Comparison of ENCODE assay signal across 10 mouse cellular contexts in genomic region chr1:189870539-189870938, GRCm38 (mm10). TPM values are rescaled to one million over a fixed set of nuclear protein-coding genes. Genes with fewer than 3 reads are reported as not detected.
DNase-seq lines count a peak whose midpoint lies in the region; ATAC-seq and TF ChIP-seq lines count a peak whose summit lies in the region.
"Had no signal": no experiment of that assay in that cellular context is flagged by ENCODE, and none has a peak within 500 bp of the region (broad histone marks: within the 10 kb centered on the region; RNA-seq: fewer than 3 reads in every experiment).

No protein-coding gene starts in this region.

- DNase-seq in hindbrain, postnatal 0 days (ENCODE audit: low spot score): no peak
- peak; percentile 74 for DNase-seq in R1 (ENCODE audit: low read depth, low spot score)
- DNase-seq in liver, embryonic 14.5 days (ENCODE audit: low read depth in 3 of 3, low spot score in 3 of 3): no peak
- no peak for DNase-seq in layer of hippocampus, adult 11-12 months (ENCODE audit: low spot score)
- DNase-seq: embryo, embryonic 11 days; thymus, adult 18-20 months had no signal

- no peaks in the 10 kb centered on the region for H3K36me3 ChIP-seq in hindbrain, postnatal 0 days (ENCODE audit: insufficient read depth, low read length)
- H3K36me3 ChIP-seq in hindbrain, embryonic 13.5 days: no peaks in the 10 kb centered on the region
- peaks cover 34% of the 10 kb centered on the region for H3K36me3 ChIP-seq in C2C12 (ENCODE audit: control insufficient read depth, insufficient read depth)
- no peaks in the 10 kb centered on the region for H3K36me3 ChIP-seq in liver, embryonic 14.5 days (replicated peaks; ENCODE audit: control insufficient read depth, insufficient read depth, low read depth)
- no peaks in the 10 kb centered on the region for H3K36me3 ChIP-seq in neural tube, embryonic 15.5 days

- ATAC-seq in hindbrain, postnatal 0 days: no peak
- no peak for ATAC-seq in hindbrain, embryonic 13.5 days (ENCODE audit: low FRiP score)
- peak; percentile 40 for ATAC-seq in liver, embryonic 14.5 days (ENCODE audit: insufficient read depth)
- no peak for ATAC-seq in neural tube, embryonic 15.5 days (ENCODE audit: low FRiP score)

- no peak overlapping the region for H3K4me3 ChIP-seq in hindbrain, postnatal 0 days (ENCODE audit: low read length)
- H3K4me3 ChIP-seq in hindbrain, embryonic 13.5 days: no peak overlapping the region
- no peak overlapping the region for H3K4me3 ChIP-seq in C2C12 (ENCODE audit: insufficient read depth, poor library complexity, severe bottlenecking)
- H3K4me3 ChIP-seq in liver, embryonic 14.5 days (ENCODE audit: insufficient read depth in 1 of 2, low read depth in 2 of 2, low read length in 2 of 2): no peak overlapping the region
- no peak overlapping the region for H3K4me3 ChIP-seq in neural tube, embryonic 15.5 days (replicated peaks)

- H3K79me2 ChIP-seq in C2C12 (ENCODE audit: control insufficient read depth, insufficient read depth): no peaks in the 10 kb centered on the region

- H3ac ChIP-seq in C2C12 (ENCODE audit: control insufficient read depth, insufficient read length, low read depth): no peak overlapping the region

- 83% methylated on average over 8 of the region's 8 CpGs for WGBS in hindbrain, postnatal 0 days
- WGBS in hindbrain, embryonic 13.5 days: 83% methylated on average over 8 of the region's 8 CpGs
- 33% methylated on average over 8 of the region's 8 CpGs for WGBS in liver, embryonic 14.5 days (ENCODE audit: insufficient replicate concordance)
- 85% methylated on average over 8 of the region's 8 CpGs for WGBS in neural tube, embryonic 15.5 days

- no peak overlapping the region for H3K9ac ChIP-seq in hindbrain, postnatal 0 days (replicated peaks; ENCODE audit: low read length)
- no peak overlapping the region for H3K9ac ChIP-seq in hindbrain, embryonic 13.5 days
- H3K9ac ChIP-seq in liver, embryonic 14.5 days (replicated peaks): no peak overlapping the region
- H3K9ac ChIP-seq in neural tube, embryonic 15.5 days (replicated peaks): no peak overlapping the region

- H3K27me3 ChIP-seq in hindbrain, postnatal 0 days (ENCODE audit: insufficient read depth, low read length): no peaks in the 10 kb centered on the region
- H3K27me3 ChIP-seq in hindbrain, embryonic 13.5 days: no peaks in the 10 kb centered on the region
- H3K27me3 ChIP-seq in C2C12 (ENCODE audit: control insufficient read depth, insufficient read depth, insufficient read length): no peaks in the 10 kb centered on the region
- H3K27me3 ChIP-seq in liver, embryonic 14.5 days (ENCODE audit: control insufficient read depth, insufficient read depth, low read length): no peaks in the 10 kb centered on the region
- no peaks in the 10 kb centered on the region for H3K27me3 ChIP-seq in neural tube, embryonic 15.5 days (replicated peaks)

- H3K9me3 ChIP-seq in hindbrain, postnatal 0 days (ENCODE audit: low read length): no peaks in the 10 kb centered on the region
- H3K9me3 ChIP-seq in hindbrain, embryonic 13.5 days: no peaks in the 10 kb centered on the region
- no peaks in the 10 kb centered on the region for H3K9me3 ChIP-seq in liver, embryonic 14.5 days (ENCODE audit: control insufficient read depth, low read length)
- no peaks in the 10 kb centered on the region for H3K9me3 ChIP-seq in neural tube, embryonic 15.5 days (replicated peaks)

- no peak overlapping the region for H3K27ac ChIP-seq in hindbrain, postnatal 0 days
- no peak overlapping the region for H3K27ac ChIP-seq in hindbrain, embryonic 13.5 days
- H3K27ac ChIP-seq in liver, embryonic 14.5 days: no peak overlapping the region
- no peak overlapping the region for H3K27ac ChIP-seq in neural tube, embryonic 15.5 days (replicated peaks)
- H3K27ac ChIP-seq: macrophage had no signal

- H3K4me1 ChIP-seq in hindbrain, postnatal 0 days (ENCODE audit: insufficient read depth, low read length): no peaks in the 10 kb centered on the region
- peaks cover 29% of the 10 kb centered on the region for H3K4me1 ChIP-seq in hindbrain, embryonic 13.5 days (replicated peaks)
- H3K4me1 ChIP-seq in liver, embryonic 14.5 days (replicated peaks; ENCODE audit: control insufficient read depth in 2 of 2, insufficient read depth in 2 of 2, low read length in 1 of 2): peaks cover 16 to 46% of the 10 kb centered on the region in 2 experiments
- H3K4me1 ChIP-seq in neural tube, embryonic 15.5 days: peaks cover 26% of the 10 kb centered on the region

- peak; percentile 50 for TF ChIP-seq CTCF in hindbrain, postnatal 0 days (IDR thresholded peaks at IDR 0.05; ENCODE audit: low read depth)
- peak; percentile 8 for TF ChIP-seq CTCF in C2C12 (IDR thresholded peaks at IDR 0.05; ENCODE audit: control insufficient read depth, insufficient read depth, insufficient read length)
- peak; percentile 76 for TF ChIP-seq CTCF in liver, embryonic 14.5 days (IDR thresholded peaks at IDR 0.05; ENCODE audit: low read depth)

- H3K4me2 ChIP-seq in hindbrain, postnatal 0 days (ENCODE audit: low read depth, low read length): no peak overlapping the region
- no peak overlapping the region for H3K4me2 ChIP-seq in hindbrain, embryonic 13.5 days
- H3K4me2 ChIP-seq in liver, embryonic 14.5 days (ENCODE audit: low read depth): no peak overlapping the region
- H3K4me2 ChIP-seq in neural tube, embryonic 15.5 days: no peak overlapping the region

- H3K79me3 ChIP-seq in C2C12 (ENCODE audit: low read depth): no peaks in the 10 kb centered on the region

- no peak for TF ChIP-seq EP300 in liver, embryonic 14.5 days (IDR thresholded peaks at IDR 0.05; ENCODE audit: low read depth)

TF ChIP-seq in C2C12, 6 proteins besides CTCF, POLR2A, EP300 and RAD21:
- no peak for TF ChIP-seq MAX (IDR thresholded peaks at IDR 0.05)
- TF ChIP-seq MYOD1 (IDR thresholded peaks at IDR 0.05; ENCODE audit: control insufficient read depth, insufficient read length, low read depth): no peak
- TF ChIP-seq FOSL1 (IDR thresholded peaks at IDR 0.05; ENCODE audit: insufficient read depth, low read length, poor library complexity, severe bottlenecking): no peak
- no peak for TF ChIP-seq MYOG (IDR thresholded peaks at IDR 0.05; ENCODE audit: control insufficient read depth, extremely low read depth, insufficient read length)
- no peak for TF ChIP-seq USF1 (IDR thresholded peaks at IDR 0.05; ENCODE audit: low read depth)
- TF ChIP-seq CEBPB (IDR thresholded peaks at IDR 0.05; ENCODE audit: low read depth): no peak
TF ChIP-seq in C2C12: peak in this region for 0.

RNA-seq across cellular contexts. Expression of gene Smyd2, which starts 51.6 kb away (rescaled TPM):
- total RNA-seq in hindbrain, postnatal 0 days (2014; rRNA removed): 52.0 and 61.9 TPM in 2 replicates
- polyA plus RNA-seq in hindbrain, postnatal 0 days (2015; fragmentation: Nextera tagmentation; extraction: Ambion mirVana): 81.1 and 81.8 TPM in 2 replicates
- polyA plus RNA-seq in hindbrain, embryonic 13.5 days (2015; fragmentation: Nextera tagmentation; extraction: Ambion mirVana): 53.6 and 56.1 TPM in 2 replicates
- 91.0 TPM for polyA plus RNA-seq in C2C12 (2012; fragmentation: generic; extraction: Trizol)
- polyA plus RNA-seq in liver, embryonic 14.5 days (2012; rRNA removed): 20.5 and 24.8 TPM in 2 replicates
- 27.7 and 32.2 TPM in 2 replicates for polyA plus RNA-seq in liver, embryonic 14.5 days (2014; fragmentation: Nextera tagmentation; extraction: Ambion mirVana)
- 92.6 and 94.7 TPM in 2 replicates for polyA plus RNA-seq in neural tube, embryonic 15.5 days (2015; fragmentation: Nextera tagmentation; extraction: Ambion mirVana)

Comparison
In these comparisons a context has a peak if more than half of its experiments do, and no peak if none do; other contexts are left out.
1. CTCF ChIP-seq: peak in every context shown above with its lines; median percentile 76 in liver, embryonic 14.5 days; 50 in hindbrain, postnatal 0 days; 8 in C2C12.